Mouse (Mus musculus) olfactory bulb, adult 2 months (tissue): ENCODE data around the gene Tbc1d5.

Experiments used
- CTCF ChIP-seq: fragments of 200-500 bp; IDR thresholded peaks from 2 replicates; pipeline ENCODE4 v1.5.1; 2012; ENCODE audit warnings: low read depth, mild to moderate bottlenecking, low read length, moderate library complexity; ENCODE audit not compliant: insufficient read depth
- POLR2A ChIP-seq: fragments of 200-500 bp; IDR thresholded peaks from 2 replicates; pipeline ENCODE4 v1.6.1; 2012; ENCODE audit warnings: mild to moderate bottlenecking, low read depth, low read length, moderate library complexity; ENCODE audit not compliant: insufficient read depth

DNA sequence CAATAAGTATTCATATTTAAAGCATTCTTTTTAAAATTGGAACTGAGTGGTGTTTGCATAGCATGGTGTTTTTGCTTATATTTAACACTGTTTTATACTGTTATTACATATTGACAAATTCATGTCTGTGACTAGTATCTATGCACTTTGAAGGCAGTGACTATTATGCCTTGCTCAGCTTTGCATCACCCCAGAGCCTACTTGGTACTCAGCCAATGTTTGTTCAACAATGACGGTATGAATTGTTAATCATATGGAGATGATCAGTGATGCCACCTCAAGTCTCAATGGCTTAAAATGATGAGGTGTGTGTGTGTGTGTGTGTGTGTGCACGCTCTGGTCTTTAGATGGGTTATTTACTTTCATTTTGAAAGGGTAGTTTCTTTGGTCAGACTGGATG is 15.6 kb upstream of the Tbc1d5 start:
- TF ChIP-seq CTCF (no peak), POLR2A (no peak)
